Mouse (Mus musculus) cerebellum, adult 2 months (tissue): ENCODE data around the gene Cdh23.

Experiments used
- CTCF ChIP-seq: fragments of 200-500 bp; IDR thresholded peaks from 2 replicates; pipeline ENCODE4 v1.5.1; 2011; ENCODE audit warnings: low read depth, mild to moderate bottlenecking, control low read depth, low read length, moderate library complexity, borderline replicate concordance; ENCODE audit not compliant: insufficient read depth
- POLR2A ChIP-seq: fragments of 200-500 bp; IDR thresholded peaks from 2 replicates; pipeline ENCODE4 v1.6.1; 2011; ENCODE audit warnings: low read length, control low read depth, borderline replicate concordance; ENCODE audit not compliant: insufficient read depth

GRCm38 (mm10) chr10:60685764-60686640 lies 10.3 kb downstream of the Cdh23 start:
- TF ChIP-seq POLR2A (no peak), CTCF (no peak)
